Mouse (Mus musculus) Patski (cell line): ENCODE results near the gene Rad23b. TPM values are rescaled to one million over a fixed set of nuclear protein-coding genes. Genes with fewer than 3 reads are reported as not detected.
A peak's percentile ranks its signal among the peaks of the same experiment; 100 is the strongest.

Source experiments
- ATAC-seq: fragments of 100-300 bp; one replicate; pipeline ENCODE4 v1.8.0; 2021
- CTCF ChIA-PET: fragments of 350-600 bp; sonication (Branson Sonifier 250); formaldehyde crosslinking; loops from one replicate; lab custom pipeline; 2022; ENCODE audit warnings: inconsistent platforms; lab: Charles Lee
- POLR2A ChIA-PET: fragments of 350-600 bp; sonication (Branson Sonifier 250); formaldehyde crosslinking; loops from one replicate; lab custom pipeline; 2022; ENCODE audit warnings: antibody characterized with exemption, inconsistent platforms; lab: Charles Lee
- DNase-seq: peaks from one replicate; pipeline ENCODE4 v3.0.0-alpha.2; 2011; ENCODE audit warnings: low read depth, low spot score
- H3K27me3 ChIP-seq: fragments of 371-371 bp; one replicate; pipeline ENCODE4 v1.5.1; 2021
- CTCF ChIP-seq: fragments of 100-300 bp; IDR thresholded peaks from one replicate; pipeline ENCODE4 v1.5.1; 2021
- in situ Hi-C: fragments of 300-500 bp; cut with MboI; formaldehyde crosslinking; loops from 3 replicates; pipeline ENCODE4 v1.11.1; 2018; ENCODE audit warnings: low pct_unique_long_range_greater_than_20kb, mixed read lengths
- polyA plus RNA-seq: library from polyadenylated mRNA; unstranded; gene quantifications from one replicate; pipeline ENCODE4 v1.2.3, GENCODE M21; 2021

Gene Rad23b
- polyA plus RNA-seq, 1 experiment from 2014 or later = 133 TPM

DNA sequence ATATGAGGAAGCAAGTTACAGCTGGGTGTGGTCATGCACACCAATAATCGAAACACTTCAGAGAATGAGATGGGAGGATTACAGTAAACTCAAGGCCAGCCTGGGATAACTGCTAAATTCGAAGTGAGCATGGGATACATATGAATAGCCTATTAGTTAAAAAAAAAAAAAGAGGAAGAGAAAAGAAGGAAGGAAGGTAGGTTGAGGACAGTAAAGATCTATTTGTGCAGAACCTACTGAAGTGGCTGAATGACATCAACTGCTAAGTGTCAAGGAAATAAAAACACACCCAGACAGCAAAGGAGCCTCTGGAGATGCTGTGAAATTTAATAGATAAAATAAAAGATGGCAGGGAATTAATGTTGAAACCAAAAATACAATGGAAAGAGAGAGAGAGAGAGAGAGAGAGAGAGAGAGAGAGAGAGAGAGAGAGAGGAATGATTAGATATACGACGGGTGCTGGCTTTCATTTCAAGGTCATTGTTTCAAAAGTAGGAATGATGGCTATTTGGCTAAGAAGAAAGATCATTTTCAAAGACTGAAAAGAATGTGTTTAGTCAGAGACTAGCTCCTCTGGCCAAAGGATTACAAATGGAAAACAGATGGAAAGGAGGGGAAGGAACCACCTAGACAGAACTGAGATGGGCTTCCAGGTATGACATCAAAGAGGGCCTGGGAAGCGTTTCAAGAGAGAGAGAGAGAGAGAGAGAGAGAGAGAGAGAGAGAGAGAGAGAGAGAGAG lies 14.6 kb upstream of the Rad23b start:
- CTCF ChIA-PET = interaction anchor here (0.7 kb wide), 1 partner anchor 12 kb away, joined by 4 read pairs; no protein-coding TSS in a partner anchor
- no peaks in the 10 kb centered on the region for H3K27me3 ChIP-seq
- POLR2A ChIA-PET = interaction anchor here (0.6 kb wide), 1 partner anchor 55 kb away, joined by 3 read pairs; no protein-coding TSS in a partner anchor
- DNase-seq (no peak), ATAC-seq (no peak)
- no peak for TF ChIP-seq CTCF
- in situ Hi-C loops = no loop called here

DNA sequence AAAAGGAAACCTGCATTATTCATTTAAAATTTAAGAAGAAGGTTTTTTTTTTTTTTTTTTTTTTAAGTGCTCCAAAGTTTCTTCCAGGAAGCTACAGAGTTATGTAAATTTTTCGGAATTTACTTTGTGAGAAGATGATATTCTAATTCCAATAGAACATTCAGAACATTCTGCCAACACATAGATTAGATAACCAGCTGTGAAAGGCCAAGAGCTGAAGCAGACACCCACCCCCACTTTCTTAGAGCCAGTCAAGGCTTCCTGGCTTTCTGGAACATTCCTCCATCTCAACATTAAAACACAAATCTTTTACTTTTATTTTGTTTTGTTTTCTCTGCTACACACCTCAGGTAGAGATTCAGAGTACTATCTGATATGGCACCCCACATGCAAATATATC lies 10.9 kb upstream of the Rad23b start:
- ChIA-PET CTCF (no interaction called here), POLR2A (no interaction called here)
- in situ Hi-C loops = no loop called here
- H3K27me3 ChIP-seq = no peaks in the 10 kb centered on the region
- ATAC-seq (no peak), DNase-seq (no peak)
- TF ChIP-seq CTCF = no peak

DNA sequence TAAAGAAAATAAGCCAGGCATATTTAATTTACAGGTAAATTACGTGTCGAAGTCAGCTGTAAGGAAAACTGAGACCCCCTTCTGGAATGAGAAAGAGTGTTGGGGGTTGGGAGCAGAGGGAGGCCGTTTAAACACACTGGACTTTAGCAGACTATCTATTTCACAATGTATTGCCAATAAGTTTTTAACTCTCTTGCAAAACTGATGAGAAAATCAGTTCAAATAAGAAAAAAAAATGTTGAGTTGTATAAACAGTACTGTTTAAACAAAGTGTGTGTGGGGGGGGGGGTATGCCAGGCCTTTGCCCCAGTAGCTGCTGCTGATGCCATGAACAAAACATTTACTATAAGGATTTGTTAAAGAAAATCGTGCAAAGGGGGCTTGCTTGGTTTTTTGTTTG lies 10.5 kb upstream of the Rad23b start:
- no peaks in the 10 kb centered on the region for H3K27me3 ChIP-seq
- DNase-seq = no peak
- ChIA-PET CTCF (no interaction called here), POLR2A (no interaction called here)
- no peak for ATAC-seq
- TF ChIP-seq CTCF = no peak
- in situ Hi-C loops = no loop called here

DNA sequence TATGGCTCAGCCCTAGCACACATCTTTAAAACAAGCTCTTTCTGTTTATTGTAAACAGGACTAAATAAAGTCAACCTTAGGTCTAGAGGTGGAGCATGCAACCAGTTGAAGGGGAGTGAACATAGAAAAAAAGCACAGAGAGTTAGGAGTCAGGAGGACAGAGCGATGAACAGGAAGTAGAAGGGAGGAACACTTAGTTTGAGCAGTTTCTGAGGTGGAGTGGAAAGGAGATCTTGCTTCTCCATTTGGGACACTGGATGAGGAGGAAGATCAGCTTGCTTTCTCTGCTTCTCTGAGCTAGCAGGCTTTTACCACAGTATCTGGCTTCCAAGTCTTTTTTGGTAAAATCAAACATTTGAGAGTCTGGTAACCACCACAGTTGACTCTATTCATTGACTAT lies 8.0 kb upstream of the Rad23b start:
- ChIA-PET CTCF (no interaction called here), POLR2A (no interaction called here)
- TF ChIP-seq CTCF = no peak
- in situ Hi-C loops = no loop called here
- ATAC-seq (no peak), DNase-seq (no peak)
- H3K27me3 ChIP-seq = no peaks in the 10 kb centered on the region

DNA sequence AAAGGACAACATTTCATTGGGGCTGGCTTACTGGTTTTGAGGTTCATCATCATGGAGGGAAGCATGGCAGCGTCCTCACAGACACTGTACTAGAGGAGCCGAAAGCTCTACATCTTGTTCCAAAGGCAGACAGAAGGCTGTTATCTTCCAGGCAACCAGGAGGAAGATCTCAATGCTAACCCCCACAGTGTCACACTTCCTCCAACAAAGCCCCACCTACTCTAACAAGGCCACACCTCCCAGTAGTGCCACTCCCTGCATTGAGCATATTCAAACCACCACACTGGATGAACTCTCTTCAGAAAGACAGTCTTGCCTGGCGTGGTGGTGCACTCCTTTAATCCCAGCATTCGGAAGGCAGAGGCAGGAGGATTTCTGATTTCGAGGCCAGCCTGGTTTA lies 7.2 kb upstream of the Rad23b start:
- no peaks in the 10 kb centered on the region for H3K27me3 ChIP-seq
- ATAC-seq = no peak
- in situ Hi-C loops = no loop called here
- POLR2A ChIA-PET = no interaction called here
- DNase-seq = no peak
- TF ChIP-seq CTCF = no peak
- CTCF ChIA-PET = no interaction called here

DNA sequence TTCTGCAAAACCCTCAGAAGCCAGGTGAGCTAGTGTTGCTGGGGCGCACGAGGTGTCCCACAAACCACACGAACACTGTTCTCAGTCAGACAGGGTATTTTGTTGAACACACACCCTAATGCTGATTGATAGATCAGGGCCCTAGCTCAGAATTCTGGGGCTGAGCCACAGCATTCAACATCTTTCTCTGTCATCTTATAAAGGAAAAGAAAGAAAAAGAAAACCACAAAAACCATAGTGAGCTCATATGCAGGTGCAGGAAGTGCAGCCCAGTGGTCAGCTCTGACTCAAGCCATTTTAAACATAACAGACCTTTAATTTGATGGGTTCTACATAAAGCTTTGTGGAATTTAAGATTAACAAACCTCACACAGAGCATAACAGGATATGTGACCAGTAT lies 6.6 kb upstream of the Rad23b start:
- ChIA-PET POLR2A (no interaction called here), CTCF (no interaction called here)
- H3K27me3 ChIP-seq = no peaks in the 10 kb centered on the region
- in situ Hi-C loops = no loop called here
- TF ChIP-seq CTCF = no peak
- ATAC-seq (no peak), DNase-seq (no peak)

DNA sequence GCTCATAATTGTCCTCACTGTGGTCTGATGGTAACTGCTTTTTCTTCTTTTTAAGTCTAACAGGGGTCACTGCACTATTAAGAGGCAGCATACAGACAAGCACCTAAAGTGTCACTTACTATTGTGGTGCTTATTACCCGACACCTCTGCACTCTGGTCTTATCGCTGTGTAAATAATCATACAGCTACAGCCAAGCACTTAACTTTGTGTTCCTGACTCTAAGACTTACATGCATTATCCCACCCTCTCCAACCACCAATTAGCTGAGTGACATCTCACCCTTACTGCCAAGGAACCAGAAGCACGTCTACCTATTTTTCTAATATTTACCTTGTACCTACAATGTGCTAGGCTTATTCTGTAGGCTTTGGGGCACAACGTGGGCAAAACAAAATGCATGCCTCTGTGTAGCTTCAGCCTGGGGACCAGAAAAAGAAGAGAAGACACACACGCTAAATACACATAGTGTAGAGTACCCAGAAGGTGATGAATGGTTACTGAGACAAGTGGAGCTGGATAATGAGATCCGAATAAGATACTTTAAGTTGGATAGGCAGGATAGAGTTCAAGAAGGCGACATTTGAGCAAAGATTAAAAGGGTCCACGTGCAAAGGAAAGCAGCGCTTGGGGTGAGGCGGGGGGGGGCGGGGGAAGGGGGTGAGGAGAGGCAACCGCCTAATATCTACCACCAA lies 938 bp upstream of the Rad23b start:
- no peak for DNase-seq
- in situ Hi-C loops = no loop called here
- CTCF ChIA-PET = no interaction called here

DNA sequence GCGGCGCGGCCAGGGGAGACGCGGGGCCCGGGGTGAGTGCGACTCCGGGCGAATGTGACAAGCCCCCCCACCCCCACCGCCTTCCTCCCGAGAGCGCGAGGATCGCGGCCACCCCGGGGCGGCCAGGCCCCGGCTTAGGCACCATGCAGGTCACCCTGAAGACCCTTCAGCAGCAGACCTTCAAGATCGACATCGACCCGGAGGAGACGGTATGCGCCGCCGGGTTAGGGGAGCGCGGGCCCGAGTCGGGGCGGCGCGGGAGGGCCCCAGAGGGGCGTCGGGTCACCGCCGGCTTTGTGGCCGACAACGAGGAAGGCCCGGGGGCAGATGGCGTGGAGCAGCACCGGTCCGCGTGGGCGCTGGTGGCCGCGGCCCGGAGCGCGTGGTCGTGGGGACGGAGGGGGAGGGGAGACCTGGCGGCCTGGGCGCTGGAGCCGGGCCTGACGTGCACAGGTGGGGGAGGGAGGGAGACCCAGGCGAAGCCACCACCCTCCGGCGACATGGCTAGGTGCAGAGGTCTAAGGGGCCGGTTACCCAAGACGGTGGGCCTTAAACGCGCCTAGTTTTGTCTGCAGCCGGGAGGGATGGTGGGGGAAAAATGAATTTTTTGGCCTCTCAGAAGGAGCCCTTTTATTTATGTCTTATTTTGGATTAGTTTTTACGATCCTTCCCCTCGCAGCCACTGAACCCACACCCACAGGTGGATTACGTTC lies 532 bp downstream of the Rad23b start:
- in situ Hi-C loops = no loop called here
- POLR2A ChIA-PET = no interaction called here
- CTCF ChIA-PET = no interaction called here
- TF ChIP-seq CTCF = no peak
- DNase-seq (no peak), ATAC-seq (peak; percentile 18)
- no peaks in the 10 kb centered on the region for H3K27me3 ChIP-seq

More for the DNA sequence above, 938 bp upstream of the Rad23b start:
- ATAC-seq = no peak
- POLR2A ChIA-PET = no interaction called here
- H3K27me3 ChIP-seq = no peaks in the 10 kb centered on the region
- TF ChIP-seq CTCF = no peak

DNA sequence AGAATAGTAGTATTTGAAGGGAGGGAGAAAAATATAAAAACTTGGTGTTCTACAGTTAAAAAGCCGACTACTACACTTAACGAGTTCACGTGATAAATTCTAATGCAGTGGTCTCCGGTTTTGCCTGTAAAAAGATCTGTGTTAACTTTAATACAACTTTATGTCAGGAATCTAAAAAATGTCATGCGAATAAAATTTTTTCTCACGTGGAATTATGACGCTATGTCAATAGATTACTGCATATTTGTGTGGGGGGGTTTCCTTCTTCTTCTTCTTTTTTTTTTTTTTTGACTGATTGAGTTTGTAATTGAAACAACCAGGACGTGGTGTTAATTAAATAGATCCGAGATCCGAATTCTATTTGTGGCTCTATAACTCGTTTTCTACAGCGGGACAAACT lies 1.2 kb downstream of the Rad23b start:
- no peak for DNase-seq
- in situ Hi-C loops = no loop called here
- ChIA-PET POLR2A (no interaction called here), CTCF (no interaction called here)
- ATAC-seq = no peak
- H3K27me3 ChIP-seq = no peaks in the 10 kb centered on the region
- no peak for TF ChIP-seq CTCF

DNA sequence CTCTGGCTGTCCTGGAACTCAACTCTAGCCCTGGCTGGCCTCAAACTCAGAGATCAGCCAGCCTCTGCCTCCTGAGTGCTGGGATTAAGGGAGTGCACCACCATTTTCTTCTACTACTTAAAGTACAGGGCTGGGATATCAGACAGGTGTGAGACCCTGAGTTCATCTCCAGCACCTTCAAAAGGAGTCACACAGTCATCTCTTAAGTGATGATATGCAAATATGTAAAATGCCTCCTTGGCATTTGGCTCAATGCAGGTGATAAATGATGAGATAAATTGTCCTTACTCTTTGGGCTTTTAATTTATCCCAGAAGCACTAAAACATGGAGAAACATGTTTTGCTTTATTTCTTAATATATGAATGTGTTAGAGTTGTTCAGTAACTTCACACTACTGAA lies 2.0 kb downstream of the Rad23b start:
- no peak for TF ChIP-seq CTCF
- no peaks in the 10 kb centered on the region for H3K27me3 ChIP-seq
- no peak for DNase-seq
- POLR2A ChIA-PET = interaction anchor here (0.7 kb wide), 1 partner anchor 403 kb away, joined by 3 read pairs; no protein-coding TSS in a partner anchor
- in situ Hi-C loops = no loop called here
- no peak for ATAC-seq
- CTCF ChIA-PET = interaction anchor here (1.7 kb wide), 1 partner anchor 31 kb away, joined by 3 read pairs; no protein-coding TSS in a partner anchor
